ENCODE assay signal across 9 mouse cellular contexts in genomic region chr16:94782110-94782946, GRCm38 (mm10).
DNase-seq lines count a peak whose midpoint lies in the region; ATAC-seq and TF ChIP-seq lines count a peak whose summit lies in the region.
"Had no signal": no experiment of that assay in that cellular context is flagged by ENCODE, and none has a peak within 500 bp of the region (broad histone marks: within the 10 kb centered on the region; RNA-seq: fewer than 3 reads in every experiment).

No protein-coding gene starts in this region.

- peak; percentile 63 for DNase-seq in lung, embryonic 14.5 days
- no peak for DNase-seq in lung, postnatal 14 days
- peak; percentile 56 for DNase-seq in embryonic facial prominence, embryonic 14.5 days (ENCODE audit: low spot score)
- DNase-seq in layer of hippocampus, adult 8-10 months (ENCODE audit: low spot score in 2 of 2) = peak; percentile 61 to 66
- DNase-seq in right cerebral cortex, adult 2 months (ENCODE audit: low spot score in 2 of 2) = peak; percentile 65 to 69
- DNase-seq in thymus, postnatal 10 days (ENCODE audit: low spot score in 2 of 2) = no peak
- DNase-seq in adrenal gland, postnatal 4 days (ENCODE audit: low spot score in 2 of 2) = no peak

- no peak overlapping the region for H3K9ac ChIP-seq in lung, embryonic 14.5 days
- H3K9ac ChIP-seq in embryonic facial prominence, embryonic 14.5 days (ENCODE audit: low read depth, low read length) = no peak overlapping the region

- no peak overlapping the region for H3K27ac ChIP-seq in lung, embryonic 14.5 days (ENCODE audit: low read depth)
- no peak overlapping the region for H3K27ac ChIP-seq in embryonic facial prominence, embryonic 14.5 days (replicated peaks; ENCODE audit: low read depth, low read length)

- H3K27me3 ChIP-seq in lung, embryonic 14.5 days (ENCODE audit: insufficient read depth, low read length) = no peaks in the 10 kb centered on the region
- H3K27me3 ChIP-seq in embryonic facial prominence, embryonic 14.5 days (replicated peaks; ENCODE audit: control insufficient read depth, insufficient read depth, low read length) = no peaks in the 10 kb centered on the region

- H3K4me2 ChIP-seq in lung, embryonic 14.5 days = no peak overlapping the region
- H3K4me2 ChIP-seq in embryonic facial prominence, embryonic 14.5 days (ENCODE audit: low read depth, low read length) = peak overlapping the region; percentile 34

- ATAC-seq in lung, embryonic 14.5 days (ENCODE audit: insufficient read depth) = peak; percentile 49; the same call in 1 of the 2 replicates
- no peak for ATAC-seq in embryonic facial prominence, embryonic 14.5 days (ENCODE audit: low read depth)
- ATAC-seq in megakaryocyte, adult 5-6 weeks (ENCODE audit: poor library complexity, severe bottlenecking) = no peak

- no peaks in the 10 kb centered on the region for H3K4me1 ChIP-seq in lung, embryonic 14.5 days (ENCODE audit: insufficient read depth)
- H3K4me1 ChIP-seq in embryonic facial prominence, embryonic 14.5 days (ENCODE audit: control insufficient read depth, insufficient read depth, low read length) = no peaks in the 10 kb centered on the region

- TF ChIP-seq CTCF in lung, embryonic 14.5 days (IDR thresholded peaks at IDR 0.05; ENCODE audit: low read depth) = no peak

- no peaks in the 10 kb centered on the region for H3K9me3 ChIP-seq in lung, embryonic 14.5 days (ENCODE audit: low read depth, low read length)
- H3K9me3 ChIP-seq in embryonic facial prominence, embryonic 14.5 days (ENCODE audit: control insufficient read depth, low read length) = no peaks in the 10 kb centered on the region

- H3K4me3 ChIP-seq in lung, embryonic 14.5 days (ENCODE audit: low read depth, low read length) = no peak overlapping the region
- peak overlapping the region; percentile 3; the same call in 1 of the 2 replicates for H3K4me3 ChIP-seq in embryonic facial prominence, embryonic 14.5 days (ENCODE audit: low read depth, low read length)
- H3K4me3 ChIP-seq: erythroblast, embryonic 14.5 days had no signal

- H3K36me3 ChIP-seq in lung, embryonic 14.5 days (ENCODE audit: insufficient read depth) = no peaks in the 10 kb centered on the region
- H3K36me3 ChIP-seq in embryonic facial prominence, embryonic 14.5 days (ENCODE audit: control insufficient read depth, insufficient read depth, low read length) = no peaks in the 10 kb centered on the region

- WGBS in lung, embryonic 14.5 days = 70% methylated on average over 24 of the region's 24 CpGs
- WGBS in embryonic facial prominence, embryonic 14.5 days = 62% methylated on average over 24 of the region's 24 CpGs

Comparison
In these comparisons a context has a peak if more than half of its experiments do, and no peak if none do; other contexts are left out.
1. DNase-seq: peak in lung, embryonic 14.5 days (single experiment), embryonic facial prominence, embryonic 14.5 days (single experiment), layer of hippocampus, adult 8-10 months (2 of 2) and right cerebral cortex, adult 2 months (2 of 2); none in lung, postnatal 14 days (single experiment), thymus, postnatal 10 days (0 of 2) and adrenal gland, postnatal 4 days (0 of 2).